Mouse (Mus musculus) ES-Bruce4 (cell line): ENCODE data around the gene Clca4a. TPM values are rescaled to one million over a fixed set of nuclear protein-coding genes. Genes with fewer than 3 reads are reported as not detected.

ENCODE experiments used
- H3K27ac ChIP-seq: 2 replicates; pipeline ENCODE4 v1.5.1; 2012; ENCODE audit warnings: low read length, inconsistent platforms; ENCODE audit not compliant: insufficient read depth
- H3K27me3 ChIP-seq: 2 replicates; pipeline ENCODE4 v1.6.1; 2012; ENCODE audit warnings: mild to moderate bottlenecking, low read length, inconsistent platforms; ENCODE audit not compliant: control insufficient read depth, poor library complexity, insufficient read depth, severe bottlenecking
- H3K36me3 ChIP-seq: 2 replicates; pipeline ENCODE4 v1.6.1; 2012; ENCODE audit warnings: inconsistent platforms, mild to moderate bottlenecking, low read length, moderate library complexity; ENCODE audit not compliant: control insufficient read depth, poor library complexity, insufficient read depth, severe bottlenecking
- H3K4me1 ChIP-seq: one replicate; pipeline ENCODE4 v1.8.1; 2011; ENCODE audit warnings: low read length; ENCODE audit not compliant: control insufficient read depth, insufficient read depth
- H3K4me3 ChIP-seq: 2 replicates; pipeline ENCODE4 v1.5.1; 2011; ENCODE audit warnings: low read depth, mild to moderate bottlenecking, low read length
- H3K9ac ChIP-seq: 2 replicates; pipeline ENCODE4 v1.6.1; 2012; ENCODE audit warnings: low read depth, mild to moderate bottlenecking, inconsistent platforms; ENCODE audit not compliant: poor library complexity, severe bottlenecking
- H3K9me3 ChIP-seq: replicated peaks from 2 replicates; pipeline ENCODE4 v1.6.1; 2012; ENCODE audit warnings: mild to moderate bottlenecking, low read length, inconsistent platforms; ENCODE audit not compliant: control insufficient read depth, poor library complexity, insufficient read depth, severe bottlenecking
- CTCF ChIP-seq: IDR thresholded peaks from one replicate; pipeline ENCODE4 v1.8.1; 2011; ENCODE audit warnings: low read depth, low read length
- EP300 ChIP-seq: IDR thresholded peaks from 2 replicates; pipeline ENCODE4 v1.6.1; 2011; ENCODE audit warnings: low read depth, low read length; ENCODE audit not compliant: insufficient read depth
- POLR2A ChIP-seq: IDR thresholded peaks from one replicate; pipeline ENCODE4 v1.8.1; 2011; ENCODE audit warnings: low read length; ENCODE audit not compliant: insufficient read depth
- polyA plus RNA-seq: library from polyadenylated mRNA; stranded (reverse); fragments of >200 nt; gene quantifications from 2 replicates; pipeline ENCODE4 v1.2.4, GENCODE M21; 2011; ENCODE audit warnings: low read depth; ENCODE audit not compliant: missing spikeins, insufficient read depth, insufficient read length

Gene Clca4a
- polyA plus RNA-seq, 1 experiment, result not detected

DNA sequence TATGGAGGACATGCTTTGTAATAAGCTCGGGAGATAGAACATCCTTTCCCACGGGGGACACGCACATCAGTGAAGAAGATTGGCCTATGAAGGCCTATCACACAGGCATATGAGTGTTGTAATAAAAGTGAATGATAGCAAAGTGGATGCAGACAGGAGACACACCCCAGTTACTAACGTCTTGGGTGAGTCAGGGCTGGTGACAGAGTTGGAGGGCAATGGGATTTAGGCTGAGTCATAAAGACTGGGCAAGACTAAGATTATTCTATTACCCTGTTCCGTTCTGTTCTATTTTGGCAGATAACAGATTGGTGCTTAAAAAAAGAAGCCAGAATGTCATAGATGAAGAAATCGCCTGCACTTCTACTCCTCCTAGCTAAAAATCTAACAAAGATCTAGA, 5.7 kb upstream of the Clca4a start:
- Histone ChIP-seq H3K36me3 (no peaks in the 10 kb centered on the region), H3K27ac (no peak overlapping the region), H3K27me3 (no peaks in the 10 kb centered on the region), H3K9me3 (no peaks in the 10 kb centered on the region), H3K9ac (no peak overlapping the region), H3K4me3 (no peak overlapping the region), H3K4me1 (peaks cover 3% of the 10 kb centered on the region)
- TF ChIP-seq CTCF (no peak), POLR2A (no peak), EP300 (no peak)

DNA sequence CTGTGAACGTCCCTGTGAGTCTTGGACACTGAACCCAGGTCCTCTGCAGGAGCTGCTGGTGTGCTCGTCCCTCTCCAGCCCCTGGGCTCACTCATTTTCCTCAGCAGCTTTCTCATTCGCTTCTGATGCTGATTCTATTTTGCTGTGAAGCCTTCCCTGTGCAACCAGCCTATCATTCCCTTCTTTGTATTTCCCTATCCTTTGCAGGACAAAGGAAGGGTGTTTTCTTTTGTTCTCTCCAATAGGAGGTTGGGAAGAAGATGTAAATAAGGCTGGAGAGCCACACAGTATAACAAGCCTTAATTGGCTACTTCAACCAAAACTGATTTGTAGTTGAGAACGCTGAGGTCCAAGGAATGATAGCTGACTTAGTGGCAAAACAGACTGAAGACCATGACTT, 2.8 kb upstream of the Clca4a start:
- H3K27me3 ChIP-seq, result no peaks in the 10 kb centered on the region
- TF ChIP-seq POLR2A (no peak), CTCF (no peak), EP300 (no peak)

DNA sequence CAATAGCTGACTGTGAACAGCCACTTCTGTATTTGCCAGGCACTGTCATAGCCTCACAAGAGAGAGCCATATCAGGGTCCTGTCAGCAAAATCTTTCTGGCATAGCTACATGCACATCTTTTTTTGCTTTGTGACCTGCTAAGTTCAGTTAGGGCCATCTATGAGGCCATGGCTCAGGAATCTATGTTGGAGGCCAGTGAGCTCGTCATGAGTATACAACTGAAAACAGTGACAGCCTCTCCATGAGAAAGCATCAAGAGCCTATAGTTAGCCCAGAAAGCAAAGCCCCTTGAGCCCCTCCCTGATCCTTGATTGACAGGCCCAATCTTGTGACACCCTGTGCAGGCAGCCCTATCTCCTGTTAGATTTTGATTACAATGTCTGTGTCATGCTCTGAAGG, 1.2 kb upstream of the Clca4a start:
- TF ChIP-seq EP300 (no peak), CTCF (no peak), POLR2A (no peak)
- H3K27me3 ChIP-seq, result no peaks in the 10 kb centered on the region
- H3K27ac ChIP-seq, result no peak overlapping the region
- H3K4me3 ChIP-seq, result no peak overlapping the region
- H3K9ac ChIP-seq, result no peak overlapping the region
- no peaks in the 10 kb centered on the region for H3K9me3 ChIP-seq
- H3K4me1 ChIP-seq, result peaks cover 3% of the 10 kb centered on the region
- H3K36me3 ChIP-seq, result no peaks in the 10 kb centered on the region

More for the DNA sequence above, 2.8 kb upstream of the Clca4a start:
- Histone ChIP-seq H3K36me3 (no peaks in the 10 kb centered on the region), H3K9me3 (no peaks in the 10 kb centered on the region), H3K9ac (no peak overlapping the region), H3K27ac (peak overlapping the region; percentile 74; the same call in 1 of the 2 replicates), H3K4me3 (no peak overlapping the region), H3K4me1 (peaks cover 3% of the 10 kb centered on the region)

DNA sequence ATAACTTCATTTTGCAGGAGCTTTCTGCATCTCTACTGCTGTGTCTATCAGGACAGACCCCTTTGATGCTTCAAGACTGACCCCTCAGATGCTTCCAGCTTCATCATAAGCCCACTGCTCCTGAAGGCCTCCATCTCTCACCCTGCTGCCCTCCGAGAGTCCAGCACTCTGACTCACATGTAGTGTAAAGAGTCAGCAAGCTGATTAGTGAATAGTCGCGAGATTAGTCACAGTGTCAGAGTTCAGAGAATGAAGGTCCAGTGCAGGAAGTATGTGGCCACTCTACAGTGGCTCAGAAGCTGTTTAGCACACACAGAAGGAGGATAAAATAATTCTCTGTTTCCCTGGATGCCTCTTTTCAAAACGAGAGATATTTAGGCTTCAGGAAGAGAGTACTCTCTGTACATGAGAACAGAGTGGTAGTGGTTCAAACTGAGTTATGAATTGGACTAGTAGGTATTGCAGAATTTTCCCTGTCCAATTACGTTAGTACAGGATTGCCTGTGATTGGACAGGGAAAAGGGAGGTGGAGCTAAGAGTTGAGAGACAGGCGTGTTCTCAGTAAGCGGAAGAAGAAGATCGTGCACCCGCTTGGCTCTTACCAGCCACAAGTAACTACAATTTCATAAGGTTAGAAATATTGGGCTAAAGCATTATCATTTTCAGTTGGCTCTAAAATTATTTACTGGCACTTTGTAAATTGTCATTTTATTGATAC, 3.1 kb downstream of the Clca4a start:
- H3K9me3 ChIP-seq, result no peaks in the 10 kb centered on the region
- no peaks in the 10 kb centered on the region for H3K4me1 ChIP-seq
- no peak overlapping the region for H3K4me3 ChIP-seq
- H3K27me3 ChIP-seq, result no peaks in the 10 kb centered on the region
- no peak for TF ChIP-seq EP300
- TF ChIP-seq CTCF, result no peak
- TF ChIP-seq POLR2A, result no peak
- no peak overlapping the region for H3K27ac ChIP-seq
- no peaks in the 10 kb centered on the region for H3K36me3 ChIP-seq
- no peak overlapping the region for H3K9ac ChIP-seq

DNA sequence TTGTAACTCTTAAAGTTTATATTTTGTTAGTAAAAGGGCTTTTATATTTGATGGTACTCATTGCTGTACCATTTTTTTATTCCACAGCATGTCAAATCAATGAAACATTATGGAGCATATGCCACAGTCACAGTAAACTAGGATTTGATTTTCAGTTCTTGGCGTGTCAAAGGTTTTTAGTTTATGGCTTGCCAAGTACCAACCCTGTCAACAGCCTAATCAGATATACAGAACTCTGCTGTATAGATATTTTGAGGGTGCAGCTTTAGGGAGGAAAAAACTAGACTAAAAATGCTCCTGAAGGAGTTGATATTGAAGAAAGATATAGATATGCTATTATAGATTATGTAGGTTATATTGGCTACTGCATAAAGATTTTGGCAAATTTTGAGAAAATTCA, 5.1 kb downstream of the Clca4a start:
- Histone ChIP-seq H3K27ac (no peak overlapping the region), H3K9me3 (no peaks in the 10 kb centered on the region), H3K9ac (no peak overlapping the region), H3K27me3 (no peaks in the 10 kb centered on the region), H3K36me3 (no peaks in the 10 kb centered on the region), H3K4me3 (no peak overlapping the region), H3K4me1 (no peaks in the 10 kb centered on the region)
- no peak for TF ChIP-seq POLR2A
- TF ChIP-seq EP300, result no peak
- TF ChIP-seq CTCF, result no peak

DNA sequence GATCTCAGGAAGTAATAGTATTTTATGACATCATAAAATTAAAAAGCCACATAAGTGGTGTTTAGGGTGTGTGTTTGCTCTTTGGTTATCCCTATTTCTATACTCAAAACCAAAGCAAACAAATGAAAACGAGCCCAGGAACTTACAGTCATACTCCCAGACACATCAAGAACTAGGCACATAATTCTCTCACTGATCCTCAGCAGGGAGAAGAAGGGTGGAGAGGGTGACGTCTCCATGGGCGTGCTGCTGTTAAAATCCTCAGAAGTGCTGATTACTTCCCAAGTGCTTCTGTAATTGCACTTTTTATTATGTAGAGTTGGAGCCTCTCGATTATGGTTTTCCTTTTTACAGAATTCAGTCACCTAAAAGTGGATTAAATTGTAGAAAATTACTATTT, 8.8 kb downstream of the Clca4a start:
- Histone ChIP-seq H3K9me3 (peaks cover 5% of the 10 kb centered on the region), H3K27ac (no peak overlapping the region), H3K36me3 (no peaks in the 10 kb centered on the region), H3K9ac (no peak overlapping the region), H3K4me3 (no peak overlapping the region), H3K4me1 (no peaks in the 10 kb centered on the region), H3K27me3 (no peaks in the 10 kb centered on the region)
- TF ChIP-seq CTCF (no peak), EP300 (no peak), POLR2A (no peak)
